In genomic region chr11:118610128-118610527, GRCm38 (mm10) we compare ENCODE assay signal across 13 mouse cellular contexts.
DNase-seq lines count a peak whose midpoint lies in the region; ATAC-seq and TF ChIP-seq lines count a peak whose summit lies in the region.
"Had no signal": no experiment of that assay in that cellular context is flagged by ENCODE, and none has a peak within 500 bp of the region (broad histone marks: within the 10 kb centered on the region; RNA-seq: fewer than 3 reads in every experiment).

No protein-coding gene starts in this region.

- no peak overlapping the region for H3K27ac ChIP-seq in CH12.LX (ENCODE audit: insufficient read depth, low read depth)
- H3K27ac ChIP-seq in forebrain, embryonic 11.5 days (ENCODE audit: low read depth, low read length): no peak overlapping the region
- H3K27ac ChIP-seq in midbrain, embryonic 11.5 days (ENCODE audit: low read depth, low read length): no peak overlapping the region
- H3K27ac ChIP-seq: heart, embryonic 13.5 days; limb, embryonic 12.5 days had no signal

- dilution Hi-C loops in CH12.LX (cut with MboI; ENCODE audit: extremely low pct_ligation_motif_present, extremely low pct_unique_long_range_greater_than_20kb, low sequenced_read_pairs): no loop called here

- TF ChIP-seq RAD21 in CH12.LX (IDR thresholded peaks at IDR 0.05; ENCODE audit: low read depth, low read length): no peak

- peak overlapping the region; percentile 38; the same call in 1 of the 2 replicates for H3K4me2 ChIP-seq in CH12.LX (ENCODE audit: insufficient read depth, low read depth, poor library complexity, severe bottlenecking)
- peak overlapping the region; percentile 40 for H3K4me2 ChIP-seq in forebrain, embryonic 11.5 days (ENCODE audit: low read depth, low read length, severe bottlenecking)
- peak overlapping the region; percentile 13; the same call in 1 of the 2 replicates for H3K4me2 ChIP-seq in midbrain, embryonic 11.5 days
- H3K4me2 ChIP-seq: heart, embryonic 13.5 days; limb, embryonic 12.5 days had no signal

- no peak overlapping the region for H3K9ac ChIP-seq in CH12.LX (ENCODE audit: insufficient read depth, low read depth)
- H3K9ac ChIP-seq in forebrain, embryonic 11.5 days (ENCODE audit: low read length): no peak overlapping the region
- H3K9ac ChIP-seq in midbrain, embryonic 11.5 days (ENCODE audit: low read length): no peak overlapping the region
- H3K9ac ChIP-seq: heart, embryonic 13.5 days; limb, embryonic 12.5 days had no signal

- peaks cover 82% of the 10 kb centered on the region for H3K27me3 ChIP-seq in CH12.LX (replicated peaks)
- peaks cover 2% of the 10 kb centered on the region; the same call in 1 of the 2 replicates for H3K27me3 ChIP-seq in forebrain, embryonic 11.5 days (ENCODE audit: control insufficient read depth, insufficient read depth, low read length)
- H3K27me3 ChIP-seq in midbrain, embryonic 11.5 days (ENCODE audit: control insufficient read depth, insufficient read depth, low read length): no peaks in the 10 kb centered on the region; the same call in 1 of the 2 replicates

- no peak for TF ChIP-seq EP300 in CH12.LX (IDR thresholded peaks at IDR 0.05; ENCODE audit: low read length)

- no peaks in the 10 kb centered on the region for H3K79me2 ChIP-seq in CH12.LX (replicated peaks; ENCODE audit: control insufficient read depth, extremely low read depth, insufficient read depth, poor library complexity, severe bottlenecking)

- no peak for TF ChIP-seq POLR2A in CH12.LX (IDR thresholded peaks at IDR 0.05; ENCODE audit: low read depth, low read length)

- H3K4me1 ChIP-seq in CH12.LX (ENCODE audit: control insufficient read depth in 1 of 2, insufficient read depth in 2 of 2): no peaks in the 10 kb centered on the region
- H3K4me1 ChIP-seq in forebrain, embryonic 11.5 days (replicated peaks; ENCODE audit: control insufficient read depth, insufficient read depth, low read length): no peaks in the 10 kb centered on the region
- H3K4me1 ChIP-seq in midbrain, embryonic 11.5 days (ENCODE audit: control insufficient read depth, insufficient read depth, low read length): peaks cover 6% of the 10 kb centered on the region; the same call in 1 of the 2 replicates
- H3K4me1 ChIP-seq: heart, embryonic 13.5 days had no signal

- H3K36me3 ChIP-seq in CH12.LX (replicated peaks in 1 of 2; ENCODE audit: control insufficient read depth in 1 of 2, insufficient read depth in 1 of 2, low read length in 1 of 2): no peaks in the 10 kb centered on the region
- H3K36me3 ChIP-seq in forebrain, embryonic 11.5 days (ENCODE audit: control insufficient read depth, insufficient read depth, low read length): no peaks in the 10 kb centered on the region
- H3K36me3 ChIP-seq in midbrain, embryonic 11.5 days (ENCODE audit: control insufficient read depth, insufficient read depth, low read length): no peaks in the 10 kb centered on the region
- H3K36me3 ChIP-seq: heart, embryonic 13.5 days; limb, embryonic 12.5 days had no signal

- TF ChIP-seq CTCF in CH12.LX (conservative IDR thresholded peaks at IDR 0.05 in 1 of 2, IDR thresholded peaks at IDR 0.05 in 1 of 2; ENCODE audit: low read depth in 2 of 2, low read length in 2 of 2): no peak

- peak; percentile 24 for DNase-seq in CD4-positive helper T cell, adult 2 months (ENCODE audit: low read depth, low spot score)
- DNase-seq in CH12.LX (ENCODE audit: extremely low read depth): no peak
- no peak for DNase-seq in forebrain, embryonic 11.5 days (ENCODE audit: low spot score)
- no peak for DNase-seq in midbrain, embryonic 11.5 days (ENCODE audit: low spot score, missing footprints)
- DNase-seq in adrenal gland, adult 18-20 months (ENCODE audit: low spot score in 2 of 2): no peak
- no peak for DNase-seq in adrenal gland, postnatal 4 days (ENCODE audit: low spot score in 2 of 2)
- DNase-seq in cerebellum, adult 8-10 months: no peak
- DNase-seq: kidney, adult 11 months; lung, postnatal 10 days; right cerebral cortex, postnatal 14 days had no signal

- in situ Hi-C loops in CH12.LX (cut with MboI; ENCODE audit: low pct_ligation_motif_present, low pct_unique_long_range_greater_than_20kb, low sequenced_read_pairs): no loop called here

- no peak for ATAC-seq in forebrain, embryonic 11.5 days (replicated peaks; ENCODE audit: low FRiP score)
- no peak for ATAC-seq in midbrain, embryonic 11.5 days (ENCODE audit: low FRiP score)

- peaks cover 6% of the 10 kb centered on the region for H3K9me3 ChIP-seq in CH12.LX (replicated peaks; ENCODE audit: low read length)
- no peaks in the 10 kb centered on the region for H3K9me3 ChIP-seq in forebrain, embryonic 11.5 days (ENCODE audit: control insufficient read depth, low read length)
- H3K9me3 ChIP-seq in midbrain, embryonic 11.5 days (ENCODE audit: control insufficient read depth, low read length): no peaks in the 10 kb centered on the region
- H3K9me3 ChIP-seq: heart, embryonic 13.5 days; limb, embryonic 12.5 days had no signal

- 2% methylated on average over 13 of the region's 14 CpGs for whole genome bisulfite sequencing in forebrain, embryonic 11.5 days
- WGBS in midbrain, embryonic 11.5 days: 3% methylated on average over 13 of the region's 14 CpGs

- H3K4me3 ChIP-seq in CH12.LX (replicated peaks in 1 of 3; ENCODE audit: low read depth in 2 of 3, low read length in 2 of 3, poor library complexity in 1 of 3): no peak overlapping the region
- H3K4me3 ChIP-seq in forebrain, embryonic 11.5 days (ENCODE audit: low read depth, low read length): no peak overlapping the region
- no peak overlapping the region for H3K4me3 ChIP-seq in midbrain, embryonic 11.5 days (ENCODE audit: low read depth, low read length)
- H3K4me3 ChIP-seq: heart, embryonic 13.5 days; limb, embryonic 12.5 days; myocyte had no signal

TF ChIP-seq in CH12.LX, 34 proteins besides CTCF, POLR2A, EP300 and RAD21:
- TF ChIP-seq GABPA (IDR thresholded peaks at IDR 0.05; ENCODE audit: insufficient replicate concordance, low read depth, low read length): no peak
